Mouse (Mus musculus) neural tube, embryonic 10.5 days (tissue): ENCODE measurements around the gene Ube2f.

Experiments
- DNase-seq: peaks from one replicate; pipeline ENCODE4 v3.0.0-alpha.2; 2017; ENCODE audit warnings: low spot score; ENCODE audit errors: extremely low spot score

Gene Ube2f

DNA sequence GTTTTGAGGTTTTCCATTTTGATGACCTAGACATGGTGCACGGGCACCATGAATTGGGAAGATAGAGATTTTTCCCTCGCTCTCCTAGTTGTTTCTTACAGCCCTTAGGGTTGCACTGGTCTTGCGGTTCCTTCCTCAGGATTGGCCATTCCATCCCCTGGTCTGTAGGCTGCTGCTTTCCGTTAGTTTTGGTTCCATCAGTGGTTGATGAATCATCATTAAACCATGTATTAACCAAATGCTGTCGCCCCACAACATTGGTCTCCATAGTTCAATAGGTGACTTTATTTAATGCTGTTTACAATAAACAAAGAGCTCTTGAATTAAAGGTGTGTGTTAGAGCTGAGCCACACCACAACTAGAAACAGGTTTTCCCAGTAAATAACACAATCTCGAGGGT is 12.4 kb upstream of the Ube2f start:
- DNase-seq, result no peak

- DNase-seq, result peak; percentile 43
These were observed 11.0 kb upstream of the Ube2f start for GRCm38 (mm10) chr1:91239112-91239511.

GRCm38 (mm10) chr1:91239800-91240199 is 10.3 kb upstream of the Ube2f start:
- DNase-seq, result no peak

- no peak for DNase-seq
These were observed 9.4 kb upstream of the Ube2f start for GRCm38 (mm10) chr1:91240685-91241084.

- no peak for DNase-seq
These were observed 8.9 kb upstream of the Ube2f start for GRCm38 (mm10) chr1:91241249-91241648.

GRCm38 (mm10) chr1:91248242-91248641 is 1.9 kb upstream of the Ube2f start:
- DNase-seq, result no peak

- DNase-seq, result no peak
These were observed 1.1 kb upstream of the Ube2f start for GRCm38 (mm10) chr1:91248970-91249369.

- peak; percentile 28 for DNase-seq
These were observed 477 bp downstream of the Ube2f start for GRCm38 (mm10) chr1:91250415-91251147.

DNA sequence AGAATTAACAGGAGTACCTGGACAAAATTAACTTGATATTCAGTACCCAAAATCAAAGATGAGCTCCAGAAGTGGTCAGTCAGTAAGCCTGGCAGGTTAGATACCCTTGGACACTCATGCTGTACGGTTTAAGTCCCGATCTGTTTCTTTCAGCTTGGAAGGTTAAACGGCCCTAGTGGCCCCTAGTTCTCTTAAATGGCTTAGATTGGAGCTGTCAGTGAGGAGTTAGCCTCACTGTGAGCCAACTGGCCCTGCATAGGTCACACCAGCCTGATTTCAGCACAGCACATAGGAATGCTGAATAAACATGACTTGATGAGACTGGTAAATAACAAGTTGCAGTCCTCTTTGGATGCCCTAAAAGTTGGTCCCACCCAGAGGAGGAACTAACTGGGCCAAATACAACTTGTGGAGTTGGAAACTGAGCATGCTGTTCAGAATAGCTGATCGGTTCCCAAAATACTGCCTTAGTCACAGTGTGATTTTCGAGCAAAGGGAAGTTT is 1.1 kb downstream of the Ube2f start:
- no peak for DNase-seq

DNA sequence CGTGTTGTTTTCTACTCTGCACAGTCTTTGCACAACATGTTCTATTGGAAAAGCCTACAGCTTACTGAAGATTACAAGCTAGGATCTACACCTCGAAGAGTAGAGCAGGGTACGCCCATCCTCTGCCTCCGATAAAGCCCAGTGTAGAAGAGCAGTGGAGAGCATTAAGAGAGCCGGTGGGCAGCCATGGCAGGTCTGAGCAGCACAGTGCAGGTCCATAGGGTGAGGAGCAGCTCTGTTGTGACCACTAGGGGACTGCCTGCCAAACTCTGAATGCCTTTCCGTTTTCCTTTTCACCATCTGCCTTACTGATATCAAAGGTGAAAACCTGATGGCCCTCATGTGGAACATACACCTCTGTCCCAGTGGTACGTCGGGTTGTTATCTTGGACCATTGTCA is 1.8 kb downstream of the Ube2f start:
- DNase-seq, result peak; percentile 20

- DNase-seq, result no peak
These were observed 7.8 kb downstream of the Ube2f start for GRCm38 (mm10) chr1:91257918-91258317.

DNA sequence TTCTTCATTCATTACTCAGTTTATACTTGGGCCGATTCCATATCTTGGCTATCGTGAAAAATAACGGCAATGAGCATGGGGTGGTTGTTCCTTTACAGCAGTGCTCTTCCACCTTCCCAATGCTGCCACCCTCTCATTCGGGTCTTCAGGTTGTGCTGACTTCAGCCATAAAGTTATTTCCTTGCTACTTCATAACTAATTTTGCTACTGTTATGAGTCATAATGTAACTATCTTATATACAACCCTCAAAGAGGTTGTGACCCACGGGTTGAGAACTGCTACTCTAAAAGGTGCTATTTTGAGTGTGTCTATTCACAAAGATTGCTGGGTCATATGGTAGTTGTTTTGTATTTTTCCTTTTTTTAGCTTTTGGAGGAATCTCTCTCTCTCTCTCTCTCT is 9.7 kb downstream of the Ube2f start:
- DNase-seq, result no peak

DNA sequence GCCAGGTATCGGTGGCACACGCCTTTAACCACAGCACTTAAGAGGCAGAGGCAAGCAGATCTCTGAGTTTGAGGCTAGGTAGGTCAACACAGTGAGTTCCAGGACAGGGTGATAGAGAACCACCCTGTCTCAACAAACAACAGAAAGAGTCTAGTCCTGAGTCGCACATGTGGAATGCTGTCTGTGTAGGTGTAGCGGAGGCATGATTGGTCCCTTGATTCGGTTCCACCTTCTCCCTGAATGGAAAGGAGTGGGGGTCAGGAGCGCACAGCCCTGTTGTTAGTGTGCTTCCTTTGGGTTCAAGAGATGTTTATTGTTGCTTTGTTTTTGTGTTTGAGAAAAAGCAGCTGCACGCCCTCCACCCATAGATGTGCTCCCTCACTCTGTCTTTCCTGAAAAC is 12.4 kb downstream of the Ube2f start:
- no peak for DNase-seq

DNA sequence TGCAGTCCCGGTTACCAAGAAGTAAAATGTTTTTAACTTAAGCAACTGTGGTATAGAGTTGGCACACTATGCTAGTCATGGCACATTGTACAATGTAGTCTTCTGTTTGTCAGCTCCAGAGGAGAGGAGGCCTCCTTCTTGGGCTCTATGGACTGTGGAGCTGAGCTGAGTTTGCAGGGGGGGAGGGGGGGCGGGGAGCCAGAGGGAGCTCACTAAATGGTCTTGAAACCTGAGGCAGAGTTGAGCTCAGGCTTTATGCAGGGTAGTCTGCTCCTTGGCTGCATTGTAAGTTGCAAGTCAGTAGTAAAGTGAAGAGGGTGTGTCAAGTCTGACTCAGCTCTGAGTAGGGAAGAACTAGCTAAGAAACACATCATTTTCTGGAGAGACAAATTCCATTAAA is 22.2 kb downstream of the Ube2f start:
- DNase-seq, result no peak

- DNase-seq, result no peak
These were observed 26.5 kb downstream of the Ube2f start for GRCm38 (mm10) chr1:91276581-91276980.

GRCm38 (mm10) chr1:91277480-91277879 is 27.4 kb downstream of the Ube2f start:
- no peak for DNase-seq

DNA sequence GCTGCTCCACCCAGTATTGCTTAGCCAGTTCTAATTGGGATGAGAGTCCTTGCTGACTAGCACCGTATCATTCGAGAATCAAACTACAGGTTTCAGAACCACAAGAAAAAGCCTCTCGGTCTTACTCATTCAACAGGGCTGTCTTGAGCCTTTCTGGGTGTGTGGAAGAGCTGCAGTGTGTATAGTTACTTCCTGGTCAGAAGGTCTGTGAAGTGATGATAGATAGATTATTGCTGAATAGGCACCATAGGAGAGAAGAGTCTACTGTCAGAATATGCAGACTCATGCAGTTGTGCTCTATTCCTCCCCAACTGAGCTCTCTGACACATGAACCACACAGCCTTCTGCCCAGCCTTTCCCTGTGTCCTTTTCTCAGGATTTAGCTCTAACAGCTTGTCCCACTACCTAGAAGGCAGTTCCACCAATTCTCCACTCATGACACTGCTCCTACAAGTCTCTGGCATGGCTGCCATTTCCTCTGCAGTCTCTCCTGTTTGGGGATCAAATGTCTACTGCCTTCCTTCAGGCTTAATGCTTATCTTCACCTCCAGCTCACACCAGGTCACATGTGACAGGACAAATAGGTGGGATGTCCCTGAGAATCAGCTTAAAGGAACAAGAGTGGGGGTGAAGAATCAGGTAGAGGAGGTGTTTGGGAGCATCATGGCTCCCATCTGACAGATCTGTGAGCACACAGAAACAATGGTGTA is 28.5 kb downstream of the Ube2f start:
- no peak for DNase-seq

- no peak for DNase-seq
These were observed 29.0 kb downstream of the Ube2f start for GRCm38 (mm10) chr1:91279126-91279525.

- no peak for DNase-seq
These were observed 32.5 kb downstream of the Ube2f start for GRCm38 (mm10) chr1:91282582-91282981.

GRCm38 (mm10) chr1:91289375-91289774 is 39.3 kb downstream of the Ube2f start:
- DNase-seq, result no peak

- no peak for DNase-seq
These were observed 42.2 kb downstream of the Ube2f start for GRCm38 (mm10) chr1:91292101-91292825.

DNA sequence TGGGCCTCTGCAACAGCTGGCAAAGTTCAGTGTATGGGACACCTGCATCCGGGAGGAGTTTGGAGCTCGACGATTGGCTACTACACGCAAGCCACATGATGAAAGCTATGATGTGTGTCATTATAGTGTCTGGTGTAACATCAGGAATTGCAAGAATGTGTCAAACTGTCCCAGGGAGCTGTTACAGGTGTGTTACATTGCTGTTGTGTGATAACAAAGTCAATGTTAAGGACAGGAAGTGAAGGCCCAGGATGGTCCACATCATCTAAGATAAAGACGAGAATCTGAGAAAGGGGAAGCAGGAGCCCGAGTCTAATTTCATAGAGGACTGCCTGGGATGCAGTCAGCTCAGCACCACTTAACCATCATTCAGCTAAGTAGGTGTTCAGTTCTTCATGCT is 45.4 kb downstream of the Ube2f start:
- no peak for DNase-seq
